Mouse (Mus musculus): Measurements from ENCODE around the gene Gm21366. TPM values are rescaled to one million over a fixed set of nuclear protein-coding genes. Genes with fewer than 3 reads are reported as not detected.
"Not testable (repeated sequence)": the region's sequence is repeated elsewhere in the genome, so short reads cannot be mapped to it uniquely, and the experiment has no call there.

The Gm21366 gene
- total RNA-seq (2022), result not detected

DNA sequence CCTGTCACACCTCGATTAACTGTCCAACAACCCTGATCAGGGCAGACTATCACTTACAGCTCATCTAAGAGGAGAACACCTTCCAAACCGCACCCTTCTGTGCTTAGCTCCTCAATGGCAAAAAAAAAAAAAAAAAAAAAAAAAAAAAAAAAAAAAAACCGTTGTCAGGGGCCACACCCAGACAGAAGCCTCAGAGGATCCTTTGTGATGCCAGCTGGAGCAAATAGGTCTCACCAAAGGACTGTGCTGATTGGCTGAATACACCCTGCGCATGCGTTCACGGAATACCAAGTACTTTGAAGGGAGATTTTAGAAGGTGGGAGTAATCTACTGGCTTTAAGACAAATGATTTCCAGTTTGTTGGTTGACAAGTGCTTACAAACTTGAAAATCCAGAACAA lies at the start of gene Gm21366:
Gm21366 (minus strand) TSS at position 101 of the 400 bp plus-strand sequence.
- not testable (repeated sequence) for DNase-seq (ENCODE audit: low spot score in 2 of 2)

Data from gastrocnemius, adult 8-10 months (tissue).